Mouse (Mus musculus) R1 (cell line): ENCODE data around the gene 1700025G04Rik.

ENCODE experiments used
- DNase-seq: peaks from one replicate; pipeline ENCODE4 v3.0.0-alpha.2; 2018; ENCODE audit warnings: low read depth, low spot score

Gene 1700025G04Rik

GRCm38 (mm10) chr1:151963248-151963647 is 126.7 kb downstream of the 1700025G04Rik start:
- DNase-seq = no peak

DNA sequence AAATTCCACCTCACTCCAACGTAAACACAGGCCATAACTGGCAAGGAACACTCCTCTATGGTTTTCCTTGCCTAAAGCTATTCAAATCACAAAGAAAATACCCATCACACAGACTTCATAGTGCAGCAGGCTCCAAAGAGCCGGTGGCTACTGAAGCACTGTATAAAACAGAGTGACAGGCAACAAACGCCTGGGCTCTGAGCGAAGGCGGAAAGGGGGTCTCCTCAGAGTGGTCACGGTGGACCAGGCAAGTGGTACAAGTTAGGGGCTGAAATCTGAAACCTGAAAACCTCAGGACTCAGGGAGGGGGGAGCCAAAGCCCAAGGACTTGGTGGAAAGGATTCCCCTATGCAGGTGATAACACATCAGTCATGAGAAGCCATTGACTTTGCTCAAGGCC is 127.8 kb downstream of the 1700025G04Rik start:
- DNase-seq = no peak

DNA sequence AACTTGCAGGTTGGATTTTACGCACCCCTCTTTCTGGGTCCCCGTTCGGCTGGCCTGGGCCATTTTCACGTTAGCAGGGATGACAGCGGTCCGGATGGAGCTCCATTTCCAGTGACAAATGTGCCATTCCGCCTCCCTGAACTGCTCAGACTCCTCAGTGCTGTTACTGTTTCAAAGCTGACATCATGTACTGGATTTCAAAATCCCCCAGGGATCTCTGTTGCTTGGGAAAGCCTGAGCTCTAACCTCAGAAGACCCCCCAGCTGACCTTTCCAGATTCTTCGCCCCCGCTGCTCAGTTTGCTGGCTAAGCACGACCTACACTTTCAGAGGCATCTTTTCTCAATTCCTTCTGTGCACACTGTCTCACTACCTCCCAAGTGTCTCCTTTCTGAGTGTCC is 128.7 kb downstream of the 1700025G04Rik start:
- DNase-seq = no peak

- no peak for DNase-seq
Observed at GRCm38 (mm10) chr1:151959010-151959409, 130.9 kb downstream of the 1700025G04Rik start.

- no peak for DNase-seq
Observed at GRCm38 (mm10) chr1:151958442-151958841, 131.5 kb downstream of the 1700025G04Rik start.

DNA sequence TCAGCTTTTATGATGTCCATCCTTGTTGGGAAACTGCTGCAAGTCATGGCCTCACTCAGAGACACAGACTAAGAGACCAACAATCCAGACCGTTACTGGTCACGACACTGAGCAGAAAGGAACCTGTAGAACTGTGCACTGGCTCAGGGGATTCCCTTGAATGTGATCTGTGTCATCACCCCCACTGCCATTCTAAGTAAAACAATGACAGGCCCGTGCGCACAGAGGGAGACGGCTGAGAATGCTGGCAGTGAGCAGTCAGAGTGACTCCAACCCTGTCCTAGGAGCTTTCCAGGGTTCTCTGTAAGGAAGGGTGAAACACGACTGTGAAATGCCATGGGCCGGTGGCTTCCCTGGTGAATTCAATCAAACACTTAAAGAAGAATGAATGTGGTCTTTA is 132.3 kb downstream of the 1700025G04Rik start:
- no peak for DNase-seq

DNA sequence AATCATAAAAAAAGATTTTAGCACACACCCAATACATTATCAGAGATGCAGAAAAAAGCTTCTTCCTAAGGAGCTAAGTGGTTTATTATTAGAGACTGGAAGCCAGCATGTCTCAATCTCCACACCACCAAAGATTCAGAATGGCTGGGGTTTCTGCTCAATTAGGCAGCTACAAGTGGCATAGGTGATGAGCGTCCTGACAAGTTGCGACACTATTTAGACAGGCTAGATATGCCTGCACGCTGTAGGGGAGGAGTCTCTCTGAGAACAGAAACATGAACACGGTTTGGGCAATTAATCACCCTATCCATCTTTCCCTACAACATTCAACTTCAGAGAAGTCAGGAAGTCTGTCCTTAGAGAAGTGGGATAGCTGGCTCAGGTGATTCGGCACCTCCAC is 134.1 kb downstream of the 1700025G04Rik start:
- no peak for DNase-seq

DNA sequence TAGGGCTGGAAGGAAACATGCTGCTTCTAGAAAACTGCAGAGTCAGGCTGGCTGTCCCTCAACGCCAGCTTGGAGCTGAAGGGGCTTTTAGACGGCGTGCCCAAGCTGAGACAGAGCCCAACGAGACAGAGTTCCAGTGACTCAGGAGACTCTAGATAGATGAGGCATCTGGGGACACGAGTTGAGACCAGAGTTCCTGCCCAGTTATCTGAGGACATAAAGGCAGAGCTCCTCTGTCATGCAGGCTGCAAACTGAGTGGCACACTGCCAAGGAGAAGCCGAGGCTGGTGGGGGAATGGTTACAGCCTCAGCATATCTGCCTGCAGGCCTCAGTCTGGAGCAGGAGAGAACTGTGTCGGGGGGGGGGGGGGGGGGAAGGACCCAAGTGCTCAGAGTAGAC is 136.4 kb downstream of the 1700025G04Rik start:
- DNase-seq = no peak

GRCm38 (mm10) chr1:151948065-151948464 is 141.9 kb downstream of the 1700025G04Rik start:
- no peak for DNase-seq

DNA sequence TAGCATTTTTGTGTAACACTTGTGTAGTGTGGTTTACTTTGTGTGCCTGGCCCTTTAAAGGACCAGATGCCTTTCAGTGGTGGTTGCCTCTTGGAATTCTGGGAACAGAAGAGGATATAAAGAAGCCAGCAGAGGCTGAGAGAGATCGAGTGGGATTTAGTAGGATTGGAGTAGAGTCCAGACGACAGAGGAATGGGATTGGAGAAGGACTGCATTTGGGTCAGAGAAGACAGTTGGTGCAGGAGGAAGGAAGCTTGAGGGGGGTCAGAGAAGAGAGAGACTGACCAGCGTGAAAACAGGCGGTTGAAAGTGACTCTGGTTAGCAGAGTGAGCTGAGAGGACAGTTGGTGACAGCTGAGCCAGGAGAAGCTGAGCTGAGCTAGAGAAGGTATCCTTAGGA is 142.4 kb downstream of the 1700025G04Rik start:
- DNase-seq = no peak

DNA sequence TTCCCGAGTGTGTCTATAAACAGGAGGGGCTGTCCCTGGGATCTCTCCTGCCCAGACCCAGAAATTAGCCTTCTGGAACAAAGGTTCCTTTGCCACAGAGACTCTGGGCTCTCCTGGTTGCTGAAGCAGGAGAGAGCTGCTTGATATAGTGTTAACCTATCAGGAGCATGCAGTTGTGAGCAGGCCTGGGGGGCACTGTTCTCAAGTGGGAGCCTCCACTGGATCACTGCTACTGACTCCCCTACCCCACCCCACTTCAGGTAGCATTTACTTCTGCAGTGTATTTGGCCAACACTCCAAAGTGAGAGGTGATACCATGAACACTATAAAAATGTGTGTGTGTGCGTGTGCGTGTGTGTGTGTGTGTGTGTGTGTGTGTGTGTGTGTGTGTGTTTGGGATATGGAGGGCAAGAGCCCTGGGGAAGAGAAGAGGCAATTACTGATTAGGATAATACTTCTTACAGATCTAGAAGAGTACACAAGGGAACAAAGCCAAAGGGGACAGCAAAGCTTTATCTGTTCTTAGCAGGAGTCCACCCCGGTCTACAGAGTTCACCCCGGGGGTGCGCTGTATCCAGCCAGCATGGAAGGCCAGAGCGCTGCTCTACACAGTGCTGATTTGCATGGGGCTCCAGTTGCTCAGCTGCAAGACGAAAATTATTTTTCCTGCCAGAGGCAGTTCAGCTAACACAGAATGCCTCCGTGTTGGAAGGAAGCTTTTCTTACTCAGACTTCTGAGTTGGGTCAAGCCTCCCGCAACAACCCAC is 145.3 kb downstream of the 1700025G04Rik start:
- DNase-seq = peak; percentile 52

DNA sequence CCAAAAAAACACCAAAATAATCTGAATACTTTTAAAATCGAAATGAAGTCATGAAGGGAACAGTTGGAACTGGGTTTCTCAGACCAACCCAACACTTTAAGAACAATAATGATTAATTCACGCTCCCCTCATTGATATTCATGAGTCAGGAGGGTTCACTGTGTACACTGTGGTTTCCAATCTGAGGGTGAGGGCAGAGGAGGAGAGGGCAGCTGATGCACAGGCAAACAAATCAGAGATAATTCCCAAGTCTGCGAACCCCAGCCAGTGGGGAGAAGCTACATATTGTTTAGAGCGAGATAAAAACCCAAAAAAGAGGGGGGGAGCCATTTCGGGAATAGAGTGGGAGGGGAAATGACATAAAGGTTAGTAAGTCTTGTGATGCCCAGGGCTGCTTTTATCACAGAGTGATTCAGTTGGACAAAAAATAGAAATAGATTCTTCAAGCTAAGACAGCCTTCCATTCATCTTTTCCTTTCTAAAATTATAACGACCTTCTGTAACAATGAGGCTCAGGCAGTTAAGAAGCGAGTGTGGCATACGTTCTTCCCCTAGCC is 146.2 kb downstream of the 1700025G04Rik start:
- DNase-seq = no peak

DNA sequence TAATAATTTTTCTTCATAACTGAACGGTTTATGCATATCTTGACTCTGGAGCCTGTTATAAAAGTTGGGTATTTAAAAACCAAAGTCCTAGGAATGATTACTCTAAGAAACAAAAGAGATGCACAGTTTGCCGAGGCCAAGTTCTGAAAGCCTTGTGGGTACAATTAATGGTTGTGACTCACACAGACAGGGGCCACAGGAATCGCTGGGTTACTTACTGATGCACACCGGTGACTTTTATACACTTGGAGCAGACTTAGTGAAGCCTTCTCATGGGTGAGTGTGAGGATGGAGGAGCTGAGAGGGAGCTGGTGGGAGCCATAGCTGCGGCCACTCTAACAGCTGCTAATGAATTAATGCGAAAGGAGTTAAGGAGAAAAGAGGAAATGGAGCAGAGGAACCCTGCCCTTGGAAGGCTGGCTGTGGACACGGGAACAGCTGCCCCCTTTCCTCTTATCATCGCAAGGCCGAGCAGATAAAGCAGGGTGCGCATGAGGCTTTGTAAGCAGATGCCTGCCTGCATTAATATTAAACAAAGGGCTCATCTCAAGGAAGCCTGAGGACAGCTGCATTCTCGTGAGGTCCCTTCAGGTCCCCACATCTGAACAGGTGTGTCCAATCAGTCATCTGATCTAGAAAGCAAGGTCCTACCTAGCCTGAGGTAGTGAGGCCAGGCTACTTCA is 146.8 kb downstream of the 1700025G04Rik start:
- DNase-seq = no peak

DNA sequence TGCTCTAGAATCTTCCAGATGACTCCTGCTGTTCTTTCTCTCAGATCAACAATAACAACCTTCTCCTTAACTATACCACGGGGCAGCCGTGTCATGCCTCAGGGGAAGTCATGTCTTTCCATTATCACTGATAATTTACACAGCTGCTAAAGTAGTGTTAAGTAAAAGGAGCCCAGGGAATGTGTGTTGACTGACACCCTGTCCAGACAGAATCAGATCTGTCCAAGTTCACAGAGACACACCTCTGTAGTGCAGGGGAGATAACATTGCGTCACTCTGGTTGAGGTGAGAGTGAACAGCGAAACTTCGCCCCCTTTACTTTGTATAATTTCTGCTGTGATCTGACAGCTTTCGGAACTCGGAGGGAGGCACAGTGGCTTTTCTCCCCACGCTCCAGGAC is 149.9 kb downstream of the 1700025G04Rik start:
- no peak for DNase-seq

GRCm38 (mm10) chr1:151939510-151939909 is 150.4 kb downstream of the 1700025G04Rik start:
- DNase-seq = no peak

- no peak for DNase-seq
Observed at GRCm38 (mm10) chr1:151933605-151934004, 156.3 kb downstream of the 1700025G04Rik start.

DNA sequence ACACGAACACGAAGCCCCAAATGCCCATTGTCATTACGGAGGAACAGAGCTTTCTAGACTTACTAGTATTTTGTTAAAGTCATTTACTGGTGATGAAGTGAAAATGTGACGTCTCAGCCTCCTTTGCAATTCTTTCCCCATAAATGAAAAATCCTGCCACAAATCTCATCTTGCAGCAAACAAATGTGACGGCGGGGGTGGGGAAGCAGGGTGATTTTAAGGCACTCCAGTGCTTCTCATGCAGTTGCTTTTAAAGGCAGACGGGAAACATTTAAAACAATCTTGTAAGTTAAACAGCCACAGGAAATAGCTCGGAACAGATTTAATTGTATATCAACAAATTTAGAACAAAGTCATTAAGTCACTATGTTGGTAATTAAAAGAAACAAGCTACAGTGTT is 163.1 kb downstream of the 1700025G04Rik start:
- no peak for DNase-seq

GRCm38 (mm10) chr1:151926141-151926540 is 163.8 kb downstream of the 1700025G04Rik start:
- no peak for DNase-seq

GRCm38 (mm10) chr1:151925738-151926137 is 164.2 kb downstream of the 1700025G04Rik start:
- no peak for DNase-seq

GRCm38 (mm10) chr1:151918806-151919357 is 171.0 kb downstream of the 1700025G04Rik start:
- no peak for DNase-seq

DNA sequence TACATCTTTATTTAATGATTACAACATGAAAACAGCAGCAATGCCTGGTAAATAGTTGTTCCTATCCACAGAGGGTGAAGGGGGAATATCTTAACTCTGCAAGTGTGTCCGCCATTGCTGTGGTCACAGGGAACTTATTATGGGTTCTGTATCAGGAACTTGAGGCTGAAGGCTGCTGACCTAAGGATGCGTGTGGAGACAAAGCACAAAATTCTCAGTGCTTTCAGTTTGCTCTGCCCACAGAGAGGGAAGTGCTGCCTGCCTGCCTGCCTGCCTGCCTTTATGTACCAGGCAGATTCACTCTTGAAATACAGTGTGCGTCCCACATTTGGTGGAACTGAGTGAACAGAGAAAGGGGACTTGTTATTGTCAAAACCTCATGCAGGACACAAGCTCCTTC is 172.2 kb downstream of the 1700025G04Rik start:
- no peak for DNase-seq

DNA sequence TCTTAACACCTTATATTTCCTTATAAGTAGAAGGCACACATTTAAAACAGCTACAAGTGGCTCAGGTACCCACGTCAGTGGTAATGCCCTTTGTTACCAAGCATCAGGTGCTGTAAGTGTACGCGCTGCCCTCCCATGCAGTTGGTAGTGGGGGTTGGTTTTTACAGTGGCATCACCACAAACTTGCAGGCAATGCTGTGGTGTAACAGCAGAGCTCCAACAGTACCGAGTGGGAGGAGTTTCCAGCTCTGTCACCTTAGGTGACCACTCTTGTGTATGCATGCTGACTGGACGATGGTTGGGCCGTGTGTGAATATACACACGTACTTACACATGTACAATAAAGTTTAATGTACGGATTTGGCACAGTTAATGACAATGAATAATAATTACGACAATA is 175.4 kb downstream of the 1700025G04Rik start:
- DNase-seq = no peak

DNA sequence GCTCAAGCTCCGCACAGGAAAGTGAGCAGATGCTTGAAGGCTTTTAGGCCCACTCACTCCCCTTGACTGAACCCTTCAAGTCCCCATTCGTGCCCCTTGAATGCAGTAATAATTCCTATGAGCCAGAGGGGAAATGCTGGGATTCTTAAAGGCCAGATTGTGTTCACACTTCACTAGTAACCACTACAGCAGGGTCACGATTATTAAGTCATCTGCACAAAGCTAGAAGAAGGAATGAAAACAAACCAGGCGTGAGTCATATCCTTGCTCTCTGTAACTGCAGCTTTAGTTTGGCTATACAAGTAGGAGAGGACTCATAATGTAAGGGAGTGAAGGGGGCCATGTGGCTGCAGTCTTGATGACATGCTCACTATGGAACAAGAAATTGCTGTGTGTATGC is 182.9 kb downstream of the 1700025G04Rik start:
- no peak for DNase-seq
